Mouse (Mus musculus): Measurements from ENCODE around the gene Bloc1s2.
A peak's percentile ranks its signal among the peaks of the same experiment; 100 is the strongest.

Gene Bloc1s2

DNA sequence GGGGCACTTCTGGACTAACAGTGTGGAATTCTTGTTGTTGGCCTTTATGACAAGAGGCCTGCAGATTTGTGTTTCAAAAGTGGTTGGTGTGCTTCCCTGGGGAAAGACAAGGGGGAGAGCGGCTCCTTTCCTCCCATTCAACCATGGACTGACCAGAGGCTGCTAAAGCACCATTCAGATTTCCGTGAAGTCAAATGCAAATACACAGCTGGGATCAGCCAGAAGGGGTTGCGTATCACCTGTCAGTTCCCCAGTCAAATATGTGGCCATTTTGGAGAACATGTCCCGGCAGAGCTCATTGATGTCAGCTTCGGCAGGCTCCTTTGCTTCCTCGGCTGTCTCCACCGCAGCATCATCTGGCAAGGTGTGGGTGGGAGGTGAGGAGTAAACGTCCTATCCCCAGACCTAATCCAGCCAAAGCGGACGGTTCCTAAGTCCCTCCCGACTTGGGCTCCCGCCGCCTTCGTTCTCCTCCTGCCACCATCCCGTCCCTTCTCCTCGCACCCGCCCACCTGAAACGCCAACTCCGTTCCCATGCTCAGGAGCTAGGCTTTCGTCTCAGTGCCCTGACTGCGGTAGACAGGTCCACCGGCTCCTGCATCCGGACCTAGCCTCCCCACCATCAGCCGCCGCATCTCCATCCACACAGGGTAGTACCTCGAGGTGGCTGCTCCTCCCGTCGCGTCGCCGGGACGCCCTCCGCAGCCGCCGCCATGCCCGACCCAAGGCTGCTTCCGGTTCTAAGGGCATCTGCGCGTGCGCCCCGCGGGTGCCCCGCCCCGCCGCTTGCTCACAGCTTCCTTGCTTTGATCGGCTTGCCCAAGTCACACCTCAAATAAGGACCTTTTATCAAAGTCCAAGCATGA is at the start of gene Bloc1s2:
TSS of gene Bloc1s2 (minus strand) at position 745 of the 866 bp plus-strand sequence.
- DNase-seq (ENCODE audit: low spot score): peak; percentile 78

DNA sequence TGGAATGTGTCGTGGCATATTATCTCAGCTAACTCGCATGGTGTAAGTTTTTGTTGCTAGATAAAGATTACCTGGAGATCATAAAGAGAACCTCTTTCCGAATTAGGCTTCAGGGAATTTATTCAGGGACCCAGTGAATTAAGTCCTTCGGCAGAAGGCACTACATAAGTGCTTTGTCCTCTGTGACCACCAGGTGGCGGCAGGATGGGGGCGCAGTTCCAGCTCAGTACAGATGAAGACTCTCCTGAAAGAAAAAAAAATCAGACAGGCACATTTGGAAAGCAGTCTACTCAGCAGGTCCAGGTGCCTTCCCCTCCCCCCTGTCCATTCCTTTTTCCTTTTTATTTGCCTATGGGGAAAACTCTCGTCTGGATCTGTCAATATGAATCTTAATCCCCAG is 48.9 kb upstream of the Bloc1s2 start:
- peak; percentile 64 for DNase-seq (ENCODE audit: low spot score)

DNA sequence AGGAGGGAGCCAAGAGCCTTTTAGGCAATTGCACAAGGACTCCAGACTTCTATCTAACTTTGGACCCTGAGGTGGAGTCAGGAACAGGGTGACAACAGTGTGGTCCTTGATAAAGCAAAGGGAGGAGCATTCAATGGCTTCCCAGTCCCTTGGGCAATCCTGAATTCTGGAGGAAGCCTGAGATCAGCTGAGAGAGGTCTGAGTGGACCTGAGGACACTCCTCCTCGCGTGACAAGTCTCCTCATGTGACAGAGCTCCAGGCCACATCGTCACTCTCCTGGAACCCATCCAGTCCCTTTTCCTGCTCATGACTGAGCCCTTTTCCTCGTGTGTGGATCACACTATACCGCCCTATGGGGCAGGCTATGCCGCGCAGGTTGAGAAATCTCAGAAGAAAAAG is 47.7 kb upstream of the Bloc1s2 start:
- DNase-seq (ENCODE audit: low spot score): no peak

DNA sequence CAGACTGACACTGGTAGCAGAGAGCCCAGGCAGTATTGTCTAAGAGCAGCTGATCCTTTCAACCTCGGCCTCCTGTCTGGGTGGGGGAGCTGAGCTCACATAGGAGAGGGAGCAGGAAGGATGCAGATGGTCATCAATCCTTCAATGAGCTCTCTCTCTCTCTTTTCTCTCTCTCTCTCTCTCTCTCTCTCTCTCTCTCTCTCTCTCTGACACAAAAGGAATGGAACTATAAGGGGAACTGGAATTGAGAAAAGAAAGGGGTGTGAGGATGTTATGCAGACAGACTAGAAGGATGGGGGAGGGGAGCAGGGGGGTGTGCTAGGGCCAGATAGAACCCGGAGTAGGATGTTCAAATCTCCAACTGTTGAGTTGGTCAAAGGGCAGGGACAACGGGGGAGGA is 46.1 kb upstream of the Bloc1s2 start, which contains the start of gene Pkd2l1:
TSS of gene Pkd2l1 (minus strand) at position 101 of the 400 bp plus-strand sequence.
- no peak for DNase-seq (ENCODE audit: low spot score)

DNA sequence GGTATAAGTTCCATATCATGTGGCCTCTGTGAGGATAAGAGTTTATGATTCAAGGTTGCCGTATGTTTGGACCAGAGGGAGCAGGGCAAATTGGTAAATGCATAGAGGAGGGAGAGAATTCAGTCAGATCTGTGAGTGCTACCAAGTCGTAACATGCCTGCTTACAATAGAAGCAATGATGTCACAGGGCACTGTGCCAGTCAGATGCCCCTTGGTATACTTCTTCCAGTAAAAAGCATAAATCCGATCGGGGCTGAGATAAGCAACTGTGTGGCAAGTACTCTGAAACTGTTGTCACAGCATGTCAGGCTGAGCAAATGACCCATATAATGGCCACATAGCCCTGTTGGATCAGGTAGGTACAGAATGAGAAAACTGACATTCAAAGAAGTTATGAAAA is 42.8 kb upstream of the Bloc1s2 start:
- no peak for DNase-seq (ENCODE audit: low spot score)

DNA sequence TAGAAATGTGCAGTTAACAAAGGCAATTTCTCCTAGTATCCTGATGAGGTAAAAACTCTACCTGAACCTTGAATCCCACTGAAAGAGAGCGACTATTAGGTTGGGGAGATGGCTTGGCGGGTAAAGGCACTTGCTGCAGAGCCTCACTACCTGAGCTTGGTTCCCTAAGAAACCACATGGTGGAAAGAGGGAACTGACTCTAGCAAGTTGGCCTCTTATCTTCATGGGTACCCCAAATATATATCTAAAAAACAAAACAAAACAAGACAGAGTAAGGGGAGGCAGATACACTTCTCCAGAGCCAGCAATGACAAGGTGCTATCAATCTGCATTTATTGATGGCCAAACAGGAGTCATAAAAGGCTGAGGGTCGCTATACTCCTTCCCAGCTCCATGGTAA is 37.7 kb upstream of the Bloc1s2 start:
- no peak for DNase-seq (ENCODE audit: low spot score)

DNA sequence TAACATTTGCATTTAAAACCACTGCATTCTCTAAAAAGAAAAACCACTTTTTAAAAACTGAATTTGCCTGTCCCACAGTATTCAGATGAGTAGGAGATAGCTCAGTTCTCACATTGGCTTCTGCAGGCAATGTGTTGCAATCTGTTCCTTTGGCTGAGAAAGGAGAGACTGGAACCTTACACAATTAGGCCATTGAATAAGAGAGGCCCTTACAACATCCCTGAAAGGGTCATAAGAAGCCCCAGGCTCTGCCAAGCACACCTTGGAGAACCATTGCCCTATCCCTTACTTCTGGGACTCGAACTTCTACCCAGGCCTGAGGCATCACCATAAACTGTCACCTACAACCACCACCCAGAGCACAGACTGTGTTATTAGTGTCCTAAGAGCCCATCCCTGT is 34.3 kb upstream of the Bloc1s2 start:
- DNase-seq (ENCODE audit: low spot score): no peak

DNA sequence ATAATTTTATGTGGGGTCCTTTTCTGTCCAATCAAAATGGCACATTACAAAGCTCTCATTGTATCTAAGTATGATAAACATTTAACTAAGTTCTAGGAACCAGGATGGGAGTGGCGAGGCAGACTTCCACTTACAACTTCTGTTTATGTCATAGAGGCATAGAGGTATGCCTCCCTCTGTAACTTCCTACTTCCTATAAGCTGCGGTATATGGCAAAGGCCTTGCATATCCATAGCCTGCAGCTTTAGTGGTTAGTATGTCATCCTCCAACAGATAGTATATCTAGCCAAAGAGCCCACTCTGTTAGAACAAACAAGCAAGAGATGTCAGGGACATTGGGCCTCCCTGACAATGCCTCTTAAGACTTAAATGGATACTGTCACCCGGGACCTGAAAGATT is 30.5 kb upstream of the Bloc1s2 start:
- DNase-seq (ENCODE audit: low spot score): no peak

DNA sequence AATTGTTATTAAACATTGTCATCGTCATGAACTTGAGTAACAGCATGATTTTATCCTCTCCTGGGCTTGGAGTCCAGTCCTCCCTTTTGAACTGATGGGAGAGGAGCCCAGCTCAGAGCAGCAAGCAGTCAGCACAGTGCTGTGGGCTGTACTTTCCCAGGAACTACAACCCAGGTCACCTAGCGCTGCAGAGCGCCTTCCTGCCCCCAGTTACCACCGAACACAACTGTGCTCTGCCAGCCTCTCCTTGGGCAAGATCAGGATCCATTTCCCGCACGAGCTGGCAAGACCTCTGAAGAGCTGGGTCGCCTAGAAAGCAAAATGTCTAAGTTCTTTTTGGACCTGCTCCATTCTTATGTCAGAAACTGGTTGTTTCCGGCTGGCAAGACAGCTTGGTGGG is 28.6 kb upstream of the Bloc1s2 start:
- DNase-seq (ENCODE audit: low spot score): no peak

DNA sequence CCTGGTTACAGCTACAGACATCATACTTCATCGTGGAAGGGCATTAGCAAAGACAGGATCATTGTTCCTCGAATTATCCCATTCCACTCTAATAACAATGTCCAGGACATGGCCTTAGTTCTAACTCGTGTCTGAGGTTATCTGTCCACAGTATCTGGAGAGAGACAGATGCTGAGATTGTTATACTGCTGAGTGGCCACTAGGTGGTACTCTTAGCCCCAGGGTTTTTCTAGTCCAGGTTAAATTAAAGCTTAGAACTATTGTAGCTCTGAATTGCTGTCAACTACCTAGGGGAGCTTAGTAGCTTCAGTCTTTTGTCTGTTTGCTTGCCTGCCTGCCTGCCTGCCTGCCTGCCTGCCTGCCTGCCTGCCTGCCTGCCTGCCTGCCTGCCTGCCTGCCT is 15.3 kb upstream of the Bloc1s2 start:
- DNase-seq (ENCODE audit: low spot score): no peak

DNA sequence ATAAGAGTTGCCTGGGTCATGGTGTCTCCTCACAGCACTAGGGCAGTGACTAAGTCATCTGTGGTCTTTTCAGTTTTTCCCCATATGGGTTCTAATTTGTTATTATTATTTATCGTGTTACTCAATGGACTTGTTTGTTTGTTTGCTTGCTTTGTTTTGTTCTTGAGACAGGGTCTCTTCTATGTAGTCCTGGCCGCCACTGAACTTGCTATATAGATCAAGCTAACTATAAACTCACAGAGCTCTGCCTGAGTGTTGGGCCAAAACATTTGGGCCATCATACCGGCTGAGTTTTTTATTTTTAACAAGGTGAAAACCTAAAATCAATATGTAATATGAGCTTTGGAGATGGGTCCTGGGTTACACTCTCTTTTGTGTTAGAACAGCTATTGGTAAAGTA is 13.1 kb upstream of the Bloc1s2 start:
- DNase-seq (ENCODE audit: low spot score): no peak

DNA sequence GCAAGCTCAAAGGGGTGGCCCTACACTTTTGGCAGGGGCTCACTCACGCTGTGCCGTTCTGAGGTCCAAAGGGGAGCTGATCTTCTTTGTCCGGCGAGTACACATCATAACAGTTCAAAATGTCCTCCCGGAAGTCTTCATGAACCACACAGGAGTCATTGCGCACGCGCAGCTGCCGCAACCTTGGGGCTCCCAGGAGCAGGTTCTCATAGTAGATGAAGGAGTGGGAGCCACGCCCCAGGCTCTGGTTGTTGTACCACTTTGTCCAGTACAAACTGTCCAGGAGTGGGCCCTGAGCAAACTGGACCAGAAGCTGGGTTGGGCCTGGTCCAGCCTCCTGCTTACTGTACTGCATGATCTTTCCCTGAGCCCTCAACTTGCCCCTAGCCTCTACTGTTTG is 10.8 kb upstream of the Bloc1s2 start:
- DNase-seq (ENCODE audit: low spot score): no peak

DNA sequence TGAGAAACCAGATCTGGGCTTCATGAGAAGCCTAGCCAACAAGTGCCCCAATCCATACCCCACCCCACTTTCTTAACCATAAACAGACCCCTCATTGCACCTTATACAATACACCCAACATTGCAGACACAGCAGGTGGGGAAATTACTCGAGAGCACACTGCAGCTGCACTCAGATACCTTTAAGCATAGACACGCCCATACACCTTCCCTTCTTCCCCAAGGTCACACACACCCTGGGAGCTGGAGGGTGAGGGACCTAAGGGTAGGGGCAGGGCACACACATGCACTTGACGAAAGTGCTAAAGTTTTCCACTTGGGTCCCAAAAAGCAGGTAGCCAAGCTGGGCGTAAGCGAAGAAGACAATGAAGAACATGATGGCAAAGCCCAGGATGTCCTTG is 7.5 kb upstream of the Bloc1s2 start:
- DNase-seq (ENCODE audit: low spot score): no peak

DNA sequence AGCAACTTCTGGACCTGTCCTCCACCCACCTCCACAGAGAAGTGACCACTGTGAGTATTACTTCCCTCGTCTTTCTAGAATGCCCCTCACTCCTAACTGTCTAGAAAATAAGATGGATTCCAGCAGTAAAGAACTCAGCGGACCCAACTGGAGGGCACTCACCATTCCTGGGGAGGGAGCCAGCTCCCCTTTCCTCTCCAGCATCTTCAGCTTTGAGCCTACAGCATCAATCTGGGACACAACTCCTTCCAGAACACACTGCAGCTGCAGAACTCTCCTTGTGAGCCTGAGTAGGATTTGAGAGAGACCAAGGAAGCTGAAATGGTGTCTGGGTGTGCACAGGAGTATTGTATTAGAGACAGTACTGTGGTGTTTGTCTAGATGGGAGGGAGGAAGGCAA is 2.7 kb upstream of the Bloc1s2 start:
- no peak for DNase-seq (ENCODE audit: low spot score)

DNA sequence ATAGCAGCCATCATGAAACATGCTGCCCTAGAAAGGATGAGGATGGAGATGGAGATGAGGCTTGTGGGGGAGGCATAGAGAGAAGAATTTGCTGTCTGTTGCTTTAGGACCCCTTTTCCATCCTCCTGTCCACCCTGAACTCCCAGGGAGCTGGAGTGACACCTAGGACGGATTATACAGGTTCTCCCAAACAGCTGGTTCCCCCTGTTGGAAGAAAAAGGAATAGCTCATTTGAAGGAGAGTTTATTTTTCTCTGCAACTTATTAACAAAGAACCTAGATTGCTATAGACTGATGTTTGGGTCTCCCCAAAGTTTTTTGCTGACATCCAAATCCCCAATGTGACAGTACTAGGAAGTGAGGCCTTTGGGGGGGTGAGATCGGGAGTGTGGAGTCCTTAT is 2.1 kb upstream of the Bloc1s2 start:
- DNase-seq (ENCODE audit: low spot score): no peak

DNA sequence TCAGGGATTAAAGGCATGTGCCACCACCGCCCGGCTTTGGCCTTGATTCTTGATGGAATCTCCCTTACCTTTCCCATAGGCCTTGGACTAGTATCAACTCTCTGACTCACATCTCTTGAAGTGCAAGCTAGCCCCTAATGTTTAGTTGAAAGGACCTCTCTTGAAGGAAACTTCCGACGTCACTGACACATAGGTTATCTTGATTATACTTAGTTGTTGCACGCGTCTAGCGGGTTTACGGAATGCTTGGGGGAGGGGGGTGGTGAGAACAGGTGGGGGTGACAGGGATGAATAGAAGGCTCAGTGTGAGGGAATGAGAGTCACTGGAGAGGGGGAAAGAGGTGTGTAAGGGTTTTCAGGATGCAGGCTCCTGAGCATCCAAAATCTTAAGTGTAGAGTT is 705 bp upstream of the Bloc1s2 start:
- no peak for DNase-seq (ENCODE audit: low spot score)

DNA sequence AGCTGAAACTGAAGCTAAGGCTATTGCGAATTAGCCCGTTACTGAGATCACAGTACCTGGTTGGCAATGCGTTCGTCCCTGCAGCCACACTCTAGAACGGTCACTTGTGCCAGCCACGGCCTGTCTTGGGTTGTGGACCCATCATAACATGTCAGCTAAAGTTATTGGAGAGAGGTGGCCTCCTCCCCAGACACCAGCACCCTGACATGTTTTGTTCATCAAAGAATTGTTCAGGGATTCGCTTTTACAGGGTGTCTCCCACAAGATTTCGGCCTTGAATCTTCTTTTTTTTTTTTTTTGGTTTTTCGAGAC is 278 bp upstream of the Bloc1s2 start:
- DNase-seq (ENCODE audit: low spot score): no peak

DNA sequence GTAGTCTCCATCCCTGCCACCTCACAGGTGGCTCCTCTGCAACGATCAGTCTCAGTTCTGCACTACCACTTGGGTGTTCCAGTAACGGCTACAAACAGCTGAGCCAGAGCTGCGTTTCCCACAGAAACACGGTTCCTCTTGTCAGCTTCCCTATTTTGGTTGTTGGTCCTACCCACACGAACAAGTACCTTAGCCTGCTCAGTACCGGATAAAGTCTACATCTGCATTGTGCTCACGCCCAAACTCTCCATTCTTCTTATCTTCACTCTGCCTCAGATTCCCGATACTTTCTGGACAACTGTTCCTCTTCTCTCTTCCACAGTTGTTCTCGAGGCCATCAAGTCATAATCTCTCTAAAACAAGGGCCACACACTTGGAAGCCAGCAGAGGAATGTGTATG is 1.9 kb downstream of the Bloc1s2 start:
- no peak for DNase-seq (ENCODE audit: low spot score)

DNA sequence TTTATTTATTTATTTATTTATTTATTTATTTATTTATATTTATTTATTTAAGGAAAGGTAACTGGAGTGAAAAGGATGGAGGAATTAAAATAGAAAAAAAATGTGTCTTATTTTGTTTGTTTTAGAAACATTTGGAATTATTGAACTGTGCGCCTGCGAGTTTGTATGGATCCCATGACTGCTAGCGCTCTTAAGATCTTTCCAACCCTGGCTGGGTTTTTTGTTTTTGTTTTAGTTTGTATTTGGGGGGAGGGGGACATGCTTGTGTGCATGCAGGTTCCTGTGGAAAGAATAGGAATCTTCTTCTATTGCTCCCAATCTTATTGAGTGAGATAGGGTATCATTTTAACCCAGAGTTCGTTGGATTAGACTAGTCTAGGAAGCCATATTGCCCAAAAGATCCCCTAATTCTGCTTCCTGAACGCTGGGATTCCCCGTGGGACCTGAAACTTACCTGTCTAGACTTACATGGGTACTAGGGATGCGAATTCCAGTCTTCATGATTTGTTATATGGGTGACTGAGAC is 10.2 kb downstream of the Bloc1s2 start:
- DNase-seq (ENCODE audit: low spot score): no peak

DNA sequence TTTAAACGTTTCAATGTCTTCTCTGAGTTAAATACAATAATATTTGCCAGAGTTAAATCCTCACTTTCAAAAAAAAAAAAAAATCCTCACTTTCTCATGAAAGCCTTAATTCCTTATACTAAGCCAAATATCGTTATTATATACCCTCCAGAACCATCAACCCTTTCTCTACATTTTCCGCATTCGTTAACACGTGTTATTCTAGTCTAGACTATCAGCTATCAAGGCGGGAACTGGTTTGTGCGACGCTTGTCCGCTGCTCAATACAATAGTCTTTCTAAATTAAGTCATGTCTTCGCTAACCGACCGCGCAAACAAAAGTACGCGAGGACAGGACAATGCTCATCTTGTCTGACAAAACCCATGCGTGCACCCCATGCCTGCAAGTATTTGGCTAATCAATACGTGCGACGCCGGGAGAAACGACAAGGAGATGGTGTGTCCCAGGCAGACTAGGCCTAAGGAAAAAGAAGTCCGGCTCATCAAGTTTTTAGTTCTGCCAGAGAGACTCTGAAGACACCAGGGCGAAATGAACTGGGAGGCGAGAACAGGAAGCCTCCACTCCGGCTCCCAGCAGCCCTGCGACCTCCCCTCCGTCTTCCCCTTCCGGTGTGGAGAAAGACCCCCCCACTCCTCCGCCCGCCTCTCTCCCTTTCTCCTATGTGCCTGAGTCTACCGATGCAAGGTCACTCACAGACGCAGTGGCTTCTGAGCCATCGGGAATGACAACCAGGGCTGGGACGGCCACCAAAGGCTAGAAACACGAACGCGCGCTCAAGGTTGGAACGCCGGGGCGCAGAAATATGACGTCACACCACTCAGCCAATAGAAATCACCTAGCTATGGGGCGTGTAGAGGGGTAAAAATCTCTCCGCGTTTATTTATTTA is 10.9 kb downstream of the Bloc1s2 start, which contains the start of gene Cwf19l1:
TSS of gene Cwf19l1 (minus strand) at position 805 of the 888 bp plus-strand sequence.
- DNase-seq (ENCODE audit: low spot score): peak; percentile 80

DNA sequence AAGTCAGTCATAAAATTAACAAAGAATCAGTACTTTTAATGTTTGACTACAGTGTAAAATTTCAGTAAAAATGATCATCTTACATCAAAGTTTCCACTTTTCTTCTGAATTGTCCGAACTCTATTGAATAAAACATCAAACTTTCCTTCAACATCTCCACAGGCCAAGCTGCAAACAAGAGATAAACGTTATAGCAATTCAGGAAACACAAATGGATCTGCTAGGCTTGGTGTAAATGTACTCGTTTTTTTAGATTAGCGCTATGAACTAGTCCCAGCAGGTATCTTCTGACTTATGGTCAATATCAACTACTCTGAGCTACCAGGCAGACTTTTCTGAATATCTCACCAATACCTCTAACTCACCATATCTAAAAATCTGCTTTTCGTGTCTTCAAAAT is 13.3 kb downstream of the Bloc1s2 start:
- no peak for DNase-seq (ENCODE audit: low spot score)

DNA sequence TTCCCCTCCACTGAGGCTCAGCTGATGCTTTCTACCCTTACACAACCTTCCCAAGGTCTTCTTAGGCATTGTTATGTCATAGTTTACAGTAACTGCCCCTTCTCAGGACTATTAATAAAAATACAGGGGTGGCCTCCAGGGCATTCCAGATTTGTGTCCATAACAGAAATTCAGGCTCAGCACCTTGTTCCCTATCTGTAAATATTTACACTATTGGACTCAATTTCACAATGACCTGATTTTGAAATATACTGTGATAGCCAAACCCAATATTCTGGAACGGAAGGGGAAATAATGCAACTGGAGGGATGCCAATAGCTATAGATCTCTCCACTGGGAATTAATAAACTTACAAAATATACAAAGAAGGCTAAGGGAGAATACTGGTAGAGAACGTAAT is 17.7 kb downstream of the Bloc1s2 start:
- no peak for DNase-seq (ENCODE audit: low spot score)
